Mouse (Mus musculus) CH12.LX (cell line): ENCODE results near the gene Fstl3. TPM values are rescaled to one million over a fixed set of nuclear protein-coding genes. Genes with fewer than 3 reads are reported as not detected.

ENCODE experiments used
- DNase-seq: peaks from one replicate; pipeline ENCODE4 v3.0.0-alpha.2; 2013; ENCODE audit errors: extremely low read depth
- H3K27ac ChIP-seq: 2 replicates; pipeline ENCODE4 v1.5.1; 2012; ENCODE audit warnings: low read depth, mild to moderate bottlenecking, control low read depth, moderate library complexity; ENCODE audit not compliant: insufficient read depth
- H3K27me3 ChIP-seq: replicated peaks from 2 replicates; pipeline ENCODE3; 2012; ENCODE audit warnings: inconsistent platforms
- H3K36me3 ChIP-seq, 2 experiments: replicated peaks in 1 of 2; 2 replicates each; pipeline versions ENCODE3 to v1.6.1; 2012; ENCODE audit warnings: inconsistent platforms in 1 of 2, low read length in 1 of 2, mild to moderate bottlenecking in 1 of 2, mixed read lengths in 1 of 2, moderate library complexity in 1 of 2; ENCODE audit not compliant: control insufficient read depth in 1 of 2, insufficient read depth in 1 of 2
- H3K4me1 ChIP-seq, 2 experiments: 2 replicates each; pipeline ENCODE4 v1.6.1; 2012; ENCODE audit warnings: inconsistent platforms in 1 of 2, moderate library complexity in 1 of 2; ENCODE audit not compliant: insufficient read depth in 2 of 2, control insufficient read depth in 1 of 2
- H3K4me2 ChIP-seq: 2 replicates; pipeline ENCODE4 v1.6.1; 2012; ENCODE audit warnings: low read depth, mild to moderate bottlenecking, control low read depth; ENCODE audit not compliant: poor library complexity, insufficient read depth, severe bottlenecking
- H3K4me3 ChIP-seq, 3 experiments: fragments of 150-350 bp in 1 of 3; sonication (generic) in 1 of 3; replicated peaks in 1 of 3; 2 replicates each; pipeline versions ENCODE3 to v1.5.1; 2011 to 2012; ENCODE audit warnings: low read depth in 2 of 3, low read length in 2 of 3, mild to moderate bottlenecking in 2 of 3, moderate library complexity in 2 of 3, control low read depth in 1 of 3, improper control_type of control experiment in 1 of 3, inconsistent platforms in 1 of 3, mixed read lengths in 1 of 3; ENCODE audit not compliant: poor library complexity in 1 of 3
- H3K79me2 ChIP-seq: replicated peaks from 2 replicates; pipeline ENCODE4 v1.6.1; 2012; ENCODE audit warnings: mild to moderate bottlenecking, moderate library complexity; ENCODE audit not compliant: control insufficient read depth, poor library complexity, insufficient read depth, severe bottlenecking; ENCODE audit errors: extremely low read depth
- H3K9ac ChIP-seq: 2 replicates; pipeline ENCODE4 v1.6.1; 2012; ENCODE audit warnings: low read depth, mild to moderate bottlenecking, control low read depth, moderate library complexity; ENCODE audit not compliant: insufficient read depth
- H3K9me3 ChIP-seq: replicated peaks from 2 replicates; pipeline ENCODE3; 2012; ENCODE audit warnings: low read length, inconsistent platforms, mixed read lengths
- BHLHE40 ChIP-seq: IDR thresholded peaks from 2 replicates; pipeline ENCODE4 v1.6.1; 2011; ENCODE audit warnings: mild to moderate bottlenecking, low read depth, low read length, improper control_type of control experiment
- CHD1 ChIP-seq: IDR thresholded peaks from 2 replicates; pipeline ENCODE4 v1.6.1; 2012; ENCODE audit warnings: low read depth, low read length, improper control_type of control experiment, inconsistent platforms
- CHD2 ChIP-seq: IDR thresholded peaks from 2 replicates; pipeline ENCODE4 v1.6.1; 2011; ENCODE audit warnings: low read length, improper control_type of control experiment
- CTCF ChIP-seq, 2 experiments: IDR thresholded peaks in 1 of 2; conservative IDR thresholded peaks in 1 of 2; 2 replicates each; pipeline ENCODE4 v1.5.1; 2011 to 2012; ENCODE audit warnings: low read depth in 2 of 2, low read length in 2 of 2, improper control_type of control experiment in 1 of 2, inconsistent platforms in 1 of 2, mild to moderate bottlenecking in 1 of 2, moderate library complexity in 1 of 2
- ELF1 ChIP-seq: IDR thresholded peaks from 2 replicates; pipeline ENCODE4 v1.6.1; 2014; ENCODE audit warnings: low read depth, mild to moderate bottlenecking, inconsistent platforms, low read length, improper control_type of control experiment
- EP300 ChIP-seq: IDR thresholded peaks from 2 replicates; pipeline ENCODE4 v1.6.1; 2011; ENCODE audit warnings: low read length, improper control_type of control experiment
- HCFC1 ChIP-seq: IDR thresholded peaks from 2 replicates; pipeline ENCODE4 v1.6.1; 2012; ENCODE audit warnings: low read depth, mild to moderate bottlenecking, inconsistent platforms, low read length, improper control_type of control experiment
- IRF4 ChIP-seq: IDR thresholded peaks from 2 replicates; pipeline ENCODE4 v1.6.1; 2014; ENCODE audit warnings: low read depth, mild to moderate bottlenecking, inconsistent platforms, low read length, improper control_type of control experiment
- MAFK ChIP-seq: IDR thresholded peaks from 2 replicates; pipeline ENCODE4 v1.6.1; 2011; ENCODE audit warnings: low read length, improper control_type of control experiment; ENCODE audit not compliant: insufficient replicate concordance
- MAX ChIP-seq: IDR thresholded peaks from 2 replicates; pipeline ENCODE4 v1.6.1; 2011; ENCODE audit warnings: low read length, improper control_type of control experiment
- MAZ ChIP-seq: IDR thresholded peaks from 2 replicates; pipeline ENCODE4 v1.6.1; 2012; ENCODE audit warnings: low read depth, mild to moderate bottlenecking, inconsistent platforms, low read length, improper control_type of control experiment, moderate library complexity
- MYC ChIP-seq: IDR thresholded peaks from 2 replicates; pipeline ENCODE4 v1.6.1; 2011; ENCODE audit warnings: low read depth, mild to moderate bottlenecking, improper control_type of control experiment, low read length
- PAX5 ChIP-seq: IDR thresholded peaks from 2 replicates; pipeline ENCODE4 v1.6.1; 2012; ENCODE audit warnings: low read length, inconsistent platforms, mixed read lengths
- POLR2A ChIP-seq: IDR thresholded peaks from 2 replicates; pipeline ENCODE4 v1.6.1; 2011; ENCODE audit warnings: low read depth, mild to moderate bottlenecking, improper control_type of control experiment, low read length
- RAD21 ChIP-seq: IDR thresholded peaks from 2 replicates; pipeline ENCODE4 v1.6.1; 2011; ENCODE audit warnings: low read depth, mild to moderate bottlenecking, low read length, improper control_type of control experiment, moderate library complexity
- SIN3A ChIP-seq: IDR thresholded peaks from 2 replicates; pipeline ENCODE4 v1.6.1; 2012; ENCODE audit warnings: low read length, improper control_type of control experiment, inconsistent platforms
- TBP ChIP-seq: conservative IDR thresholded peaks from 2 replicates; pipeline ENCODE4 v1.6.1; 2011; ENCODE audit warnings: low read depth, low read length, improper control_type of control experiment
- TCF12 ChIP-seq: IDR thresholded peaks from 2 replicates; pipeline ENCODE4 v1.6.1; 2014; ENCODE audit warnings: low read depth, mild to moderate bottlenecking, inconsistent platforms, low read length, improper control_type of control experiment
- UBTF ChIP-seq: IDR thresholded peaks from 2 replicates; pipeline ENCODE4 v1.6.1; 2012; ENCODE audit warnings: low read depth, mild to moderate bottlenecking, inconsistent platforms, low read length, improper control_type of control experiment, moderate library complexity
- ZC3H11A ChIP-seq: IDR thresholded peaks from 2 replicates; pipeline ENCODE4 v1.6.1; 2012; ENCODE audit warnings: low read depth, mild to moderate bottlenecking, inconsistent platforms, low read length, improper control_type of control experiment
- ZKSCAN1 ChIP-seq: IDR thresholded peaks from 2 replicates; pipeline ENCODE4 v1.6.1; 2012; ENCODE audit warnings: low read depth, inconsistent platforms, low read length, improper control_type of control experiment, borderline replicate concordance
- ZMIZ1 ChIP-seq: IDR thresholded peaks from 2 replicates; pipeline ENCODE4 v1.6.1; 2012; ENCODE audit warnings: low read depth, mild to moderate bottlenecking, inconsistent platforms, low read length, improper control_type of control experiment
- ZNF384 ChIP-seq: IDR thresholded peaks from 2 replicates; pipeline ENCODE4 v1.6.1; 2012; ENCODE audit warnings: low read depth, low read length, improper control_type of control experiment, inconsistent platforms
- dilution Hi-C: fragments of 300-500 bp; cut with MboI; formaldehyde crosslinking; loops from 2 replicates; pipeline ENCODE4 v1.14.3; 2020; ENCODE audit warnings: low sequenced_read_pairs; ENCODE audit not compliant: extremely low pct_unique_long_range_greater_than_20kb, extremely low pct_ligation_motif_present
- in situ Hi-C: fragments of 300-500 bp; cut with MboI; formaldehyde crosslinking; loops from 3 replicates; pipeline ENCODE4 v1.14.3; 2019; ENCODE audit warnings: low sequenced_read_pairs, low pct_ligation_motif_present, low pct_unique_long_range_greater_than_20kb, mixed read lengths
- polyA plus RNA-seq: library from polyadenylated mRNA; unstranded; fragments of >175 nt; gene quantifications from 2 replicates; pipeline ENCODE4 v1.2.1, GENCODE M21; 2012; ENCODE audit warnings: low read depth; ENCODE audit not compliant: insufficient read length
- total RNA-seq, 2 experiments: library from RNA; depleted of rRNA; stranded (reverse); fragments of 300-350 nt in 1 of 2; fragments of >200 nt in 1 of 2; gene quantifications; 2 replicates each; pipeline ENCODE4 v1.2.3; 2012 to 2014

The Fstl3 gene
- total and polyA plus RNA-seq, 3 experiments, result 0.25 TPM; not detected in 2

DNA sequence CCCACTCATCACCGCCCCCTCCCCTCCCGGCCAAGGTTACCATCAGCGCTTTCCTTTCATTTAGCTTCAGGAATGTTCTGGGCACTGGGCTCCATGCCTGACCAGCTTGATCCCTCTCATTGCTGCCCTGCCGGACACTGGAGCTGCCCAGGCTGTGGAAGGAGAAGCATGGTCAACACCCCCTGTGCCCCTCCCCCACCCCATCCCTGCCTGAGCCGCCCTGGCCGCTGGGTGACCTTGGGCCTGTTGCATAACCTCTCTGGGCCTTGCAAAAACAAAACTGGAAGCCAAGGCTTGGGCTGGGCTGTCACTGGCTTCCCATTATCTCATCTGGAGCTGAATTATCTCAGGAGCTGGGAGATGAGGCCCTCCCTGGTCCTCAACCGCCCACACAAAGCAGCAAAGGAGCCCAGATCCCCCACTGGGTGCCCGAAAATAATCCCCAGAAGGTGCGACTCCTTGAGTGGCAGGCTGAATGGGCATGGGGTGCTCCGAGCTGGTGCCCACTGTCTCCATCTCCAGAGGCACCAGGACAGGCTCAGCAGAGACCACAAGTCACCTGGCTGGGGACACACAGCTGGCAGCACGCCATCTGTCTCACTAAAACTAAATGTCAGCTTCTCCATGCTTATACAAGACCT, 25.4 kb downstream of the Fstl3 start:
- TF ChIP-seq ZNF384 (no peak), HCFC1 (no peak), ZMIZ1 (no peak), BHLHE40 (no peak), ZC3H11A (no peak), SIN3A (no peak), MAFK (no peak), IRF4 (no peak), TCF12 (no peak), CHD1 (no peak), CTCF (conservative IDR thresholded peaks at IDR 0.05 in 1 of 2, IDR thresholded peaks at IDR 0.05 in 1 of 2; ENCODE audit: low read depth in 2 of 2, low read length in 2 of 2) (no peak), PAX5 (no peak), UBTF (no peak), RAD21 (no peak)
- H3K4me3 ChIP-seq, result no peak overlapping the region
- H3K4me2 ChIP-seq, result no peak overlapping the region
- no peak overlapping the region for H3K27ac ChIP-seq
- H3K36me3 ChIP-seq, result no peaks in the 10 kb centered on the region
- peaks cover 2% of the 10 kb centered on the region for H3K9me3 ChIP-seq
- dilution Hi-C loops, result no loop called here
- no peak for DNase-seq
- H3K27me3 ChIP-seq, result peaks cover 27% of the 10 kb centered on the region
- H3K4me1 ChIP-seq, result peaks cover 3 to 12% of the 10 kb centered on the region in 2 experiments
- H3K79me2 ChIP-seq, result no peaks in the 10 kb centered on the region
- no peak overlapping the region for H3K9ac ChIP-seq
- in situ Hi-C loops, result no loop called here

GRCm38 (mm10) chr10:79803716-79804323, 26.7 kb downstream of the Fstl3 start:
- in situ Hi-C loops, result no loop called here
- Histone ChIP-seq H3K4me3 (no peak overlapping the region), H3K9ac (no peak overlapping the region)

More at GRCm38 (mm10) chr10:79803716-79804323, 26.7 kb downstream of the Fstl3 start:
- Histone ChIP-seq H3K27ac (no peak overlapping the region), H3K9me3 (peaks cover 2% of the 10 kb centered on the region), H3K79me2 (no peaks in the 10 kb centered on the region), H3K36me3 (no peaks in the 10 kb centered on the region), H3K4me2 (no peak overlapping the region), H3K4me1 (peaks cover 0 to 9% of the 10 kb centered on the region in 2 experiments; a peak in 2 of 4 replicates), H3K27me3 (peaks cover 31% of the 10 kb centered on the region)
- TF ChIP-seq PAX5 (no peak), EP300 (no peak), RAD21 (no peak), POLR2A (no peak), MAZ (no peak), ELF1 (no peak), MYC (no peak), TCF12 (no peak), CHD2 (no peak), ZKSCAN1 (no peak), HCFC1 (no peak), TBP (no peak), MAX (no peak)
- no peak for DNase-seq
- dilution Hi-C loops, result no loop called here
